Mouse (Mus musculus) bone marrow macrophage, adult 2 months (primary cell): Measurements from ENCODE around the gene Plxnd1. TPM values are rescaled to one million over a fixed set of nuclear protein-coding genes. Genes with fewer than 3 reads are reported as not detected.
A peak's percentile ranks its signal among the peaks of the same experiment; 100 is the strongest.

Experiments used
- H3K27ac ChIP-seq: 2 replicates; pipeline ENCODE4 v1.5.1; 2012; ENCODE audit warnings: low read depth, low read length; ENCODE audit not compliant: insufficient read depth
- H3K4me1 ChIP-seq: 2 replicates; pipeline ENCODE4 v1.6.1; 2012; ENCODE audit warnings: low read length; ENCODE audit not compliant: control insufficient read depth, insufficient read depth
- H3K4me3 ChIP-seq: 2 replicates; pipeline ENCODE4 v1.5.1; 2012; ENCODE audit warnings: mild to moderate bottlenecking, low read length, moderate library complexity; ENCODE audit not compliant: insufficient read depth
- CTCF ChIP-seq: IDR thresholded peaks from 2 replicates; pipeline ENCODE4 v1.5.1; 2012; ENCODE audit warnings: low read depth, mild to moderate bottlenecking, low read length, moderate library complexity
- POLR2A ChIP-seq: IDR thresholded peaks from 2 replicates; pipeline ENCODE4 v1.6.1; 2012; ENCODE audit warnings: mild to moderate bottlenecking, low read depth, low read length, borderline replicate concordance
- polyA plus RNA-seq: library from polyadenylated mRNA; stranded (reverse); fragments of >200 nt; gene quantifications from 2 replicates; pipeline ENCODE4 v1.2.4, GENCODE M21; 2012; ENCODE audit not compliant: missing spikeins, insufficient read depth, insufficient read length

The Plxnd1 gene
- polyA plus RNA-seq = 205 and 222 TPM in 2 replicates

DNA sequence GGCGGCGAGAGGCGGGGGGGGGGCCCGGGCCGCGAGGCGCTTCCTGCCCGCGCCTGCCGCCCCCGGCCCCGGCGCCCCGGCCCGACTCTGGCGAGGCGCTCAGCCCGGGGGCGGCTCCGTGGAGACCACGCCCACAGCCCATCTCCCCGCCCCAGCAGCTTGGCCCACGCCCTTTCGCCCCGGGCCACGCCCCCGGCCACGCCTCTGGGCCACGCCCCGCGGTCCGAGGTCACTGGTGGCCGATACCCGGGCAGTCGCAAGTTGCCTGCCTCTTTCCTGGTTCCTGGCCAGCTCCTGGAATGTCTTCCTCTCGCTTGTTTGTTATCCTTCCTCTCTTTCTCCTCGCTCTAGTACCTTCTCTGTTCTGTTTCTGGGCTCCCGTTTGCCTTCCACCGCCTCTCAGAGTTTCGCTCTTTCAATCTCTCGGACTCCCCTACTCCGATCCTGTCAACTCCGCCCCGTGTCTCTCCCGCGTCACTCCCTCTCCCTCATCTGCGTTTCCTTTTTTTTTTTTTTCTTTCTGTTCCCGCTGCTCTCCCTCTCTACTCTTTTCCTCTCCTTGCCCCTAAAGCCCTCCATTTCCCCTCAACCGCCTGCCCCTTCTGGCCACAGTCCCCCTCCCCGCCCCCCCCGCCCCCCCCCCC, at the start of gene Plxnd1:
Gene Plxnd1 (minus strand): TSS at position 129 of the 644 bp plus-strand sequence.
- peak within 1 kb of the TSS; percentile 94 for H3K4me3 ChIP-seq
- H3K27ac ChIP-seq = peak within 1 kb of the TSS; percentile 96
- 0 out of 2 replicates have a peak, but pooled peaks have one; percentile 6 for TF ChIP-seq POLR2A
- TF ChIP-seq CTCF = no peak
- H3K4me1 ChIP-seq = peaks cover 35% of the 10 kb centered on the region

DNA sequence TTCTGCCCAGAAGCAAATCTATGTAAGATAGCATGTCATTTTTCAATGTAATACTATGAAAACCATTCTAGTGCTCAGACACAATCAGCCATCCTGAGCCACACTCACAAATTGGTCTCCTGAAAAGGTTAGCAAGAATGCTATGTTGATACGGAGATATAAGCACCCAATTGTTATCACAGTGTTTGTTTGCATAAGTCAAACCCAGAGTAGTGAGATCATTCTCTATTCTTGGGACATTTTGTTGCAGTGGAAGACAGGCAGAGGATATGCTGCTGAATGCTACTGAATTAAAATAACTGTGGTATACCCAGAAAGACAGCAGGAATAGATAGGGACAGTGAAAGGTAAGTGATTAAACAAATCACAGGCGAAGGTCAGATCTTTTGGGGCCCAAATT, 49.2 kb upstream of the Plxnd1 start:
- no peak overlapping the region for H3K4me3 ChIP-seq
- TF ChIP-seq CTCF (no peak), POLR2A (no peak)
- H3K27ac ChIP-seq = no peak overlapping the region
- peaks cover 21% of the 10 kb centered on the region for H3K4me1 ChIP-seq

DNA sequence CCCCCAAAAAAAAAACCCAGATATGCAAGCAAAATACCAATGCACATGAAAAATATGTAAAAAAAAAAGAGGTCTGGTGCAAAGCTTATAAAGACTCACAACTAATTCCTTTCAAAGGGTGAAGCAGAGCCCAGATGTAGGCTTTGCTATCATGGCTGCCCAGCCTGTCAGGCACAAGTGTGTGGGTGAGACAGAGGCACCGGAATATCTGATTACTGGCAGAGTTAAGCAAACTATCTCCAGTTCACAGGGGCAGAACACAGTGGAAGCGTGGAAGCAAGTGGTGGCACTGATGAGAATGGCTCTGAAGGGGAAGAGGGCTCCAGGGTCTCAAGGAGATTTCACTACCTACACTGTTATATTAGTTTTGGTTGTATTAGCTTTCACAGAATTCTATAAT, 43.4 kb upstream of the Plxnd1 start:
- H3K27ac ChIP-seq = peak overlapping the region; percentile 78; the same call in 1 of the 2 replicates
- H3K4me1 ChIP-seq = peaks cover 21% of the 10 kb centered on the region
- TF ChIP-seq POLR2A = no peak
- no peak for TF ChIP-seq CTCF
- no peak overlapping the region for H3K4me3 ChIP-seq

DNA sequence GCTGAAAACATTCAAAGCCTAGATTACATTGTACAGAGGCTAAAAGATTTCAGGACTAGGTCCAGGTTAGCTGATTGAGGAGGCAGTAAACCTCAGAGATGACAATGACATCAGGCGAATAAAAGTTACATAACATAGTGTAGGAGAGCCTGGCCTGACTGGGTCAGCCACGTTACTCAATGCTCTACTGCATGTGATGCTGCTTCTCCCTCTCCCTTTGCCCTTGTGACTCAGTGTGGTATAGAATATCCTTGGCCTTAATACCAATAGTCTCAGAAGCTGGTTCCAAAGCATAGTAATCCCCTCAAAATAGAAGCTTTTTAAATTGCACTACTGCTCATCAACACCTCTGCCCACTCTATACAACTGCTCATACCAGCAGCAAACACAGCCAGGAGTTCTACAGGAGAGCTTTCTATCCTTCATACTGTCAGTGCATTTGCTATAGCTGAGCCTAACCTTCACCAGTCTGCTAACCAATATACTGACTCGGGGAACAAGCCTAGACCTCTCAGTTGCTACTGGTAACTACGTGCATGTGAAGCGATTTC, 42.6 kb upstream of the Plxnd1 start:
- no peak for TF ChIP-seq POLR2A
- TF ChIP-seq CTCF = no peak
- peaks cover 21% of the 10 kb centered on the region for H3K4me1 ChIP-seq
- H3K27ac ChIP-seq = peak overlapping the region; percentile 78
- H3K4me3 ChIP-seq = no peak overlapping the region

DNA sequence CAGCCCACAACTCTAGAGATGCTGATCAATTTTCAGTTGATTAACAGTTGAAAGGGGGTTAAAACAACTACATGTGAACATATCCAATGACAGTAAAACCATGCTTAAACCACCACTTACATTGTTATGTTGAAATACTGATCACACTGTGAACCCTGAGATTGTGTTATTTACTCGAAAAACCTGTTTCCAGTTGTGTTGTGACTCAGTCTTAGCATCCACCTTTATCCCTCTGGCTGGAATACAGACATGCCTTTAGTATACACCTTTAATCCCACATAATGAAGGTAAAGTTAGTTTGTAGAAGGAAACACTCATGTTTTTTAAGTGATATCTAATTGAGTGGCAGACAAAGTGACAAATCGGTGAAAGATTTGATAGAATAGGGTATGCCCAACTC, 41.8 kb upstream of the Plxnd1 start:
- no peak for TF ChIP-seq POLR2A
- no peak for TF ChIP-seq CTCF
- H3K4me3 ChIP-seq = no peak overlapping the region
- 0 out of 2 replicates have a peak overlapping the region, but pooled peaks have one; percentile 38 for H3K27ac ChIP-seq
- peaks cover 21% of the 10 kb centered on the region for H3K4me1 ChIP-seq

DNA sequence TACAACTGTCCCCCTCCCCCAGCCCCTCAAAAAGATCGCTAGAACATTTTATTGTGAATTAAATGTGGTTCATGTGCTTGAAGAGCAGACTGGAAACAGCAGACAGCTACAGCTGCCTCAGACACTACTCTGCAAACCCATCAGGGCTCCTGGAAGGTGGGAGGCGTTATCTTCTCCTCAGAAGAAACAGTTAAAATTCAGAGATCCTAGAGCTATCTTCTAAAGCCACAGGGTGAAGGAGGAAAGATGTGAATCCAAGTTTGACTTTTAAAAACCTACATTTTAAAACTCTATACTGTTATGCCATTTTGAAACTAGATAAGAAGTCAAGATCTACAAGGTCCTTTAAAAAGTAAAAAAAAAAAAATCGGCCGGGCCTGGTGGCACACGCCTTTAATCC, 36.2 kb upstream of the Plxnd1 start:
- TF ChIP-seq CTCF (no peak), POLR2A (no peak)
- H3K4me3 ChIP-seq = no peak overlapping the region
- no peak overlapping the region for H3K27ac ChIP-seq
- peaks cover 3% of the 10 kb centered on the region; the same call in 1 of the 2 replicates for H3K4me1 ChIP-seq

DNA sequence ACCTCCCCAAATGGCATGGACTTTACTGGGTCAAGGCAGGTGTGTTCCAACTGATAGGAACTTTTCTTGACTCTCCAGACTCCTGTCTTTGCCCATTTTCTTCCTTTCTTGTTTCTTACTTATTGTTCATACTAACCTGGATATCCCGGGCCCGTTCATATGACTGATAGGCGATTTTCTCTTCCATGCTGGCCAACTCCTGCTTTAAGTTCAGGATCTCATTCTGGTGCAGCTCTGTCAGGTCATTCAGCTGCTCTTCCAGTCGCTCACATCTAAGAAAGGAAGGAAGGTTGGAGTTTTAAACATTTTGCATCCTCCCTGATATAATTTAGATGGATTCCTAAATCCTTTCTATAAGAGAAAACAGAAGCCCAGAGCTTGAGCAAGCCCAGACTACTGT, 29.9 kb upstream of the Plxnd1 start:
- H3K27ac ChIP-seq = no peak overlapping the region
- no peak overlapping the region for H3K4me3 ChIP-seq
- H3K4me1 ChIP-seq = no peaks in the 10 kb centered on the region
- TF ChIP-seq CTCF (no peak), POLR2A (no peak)

DNA sequence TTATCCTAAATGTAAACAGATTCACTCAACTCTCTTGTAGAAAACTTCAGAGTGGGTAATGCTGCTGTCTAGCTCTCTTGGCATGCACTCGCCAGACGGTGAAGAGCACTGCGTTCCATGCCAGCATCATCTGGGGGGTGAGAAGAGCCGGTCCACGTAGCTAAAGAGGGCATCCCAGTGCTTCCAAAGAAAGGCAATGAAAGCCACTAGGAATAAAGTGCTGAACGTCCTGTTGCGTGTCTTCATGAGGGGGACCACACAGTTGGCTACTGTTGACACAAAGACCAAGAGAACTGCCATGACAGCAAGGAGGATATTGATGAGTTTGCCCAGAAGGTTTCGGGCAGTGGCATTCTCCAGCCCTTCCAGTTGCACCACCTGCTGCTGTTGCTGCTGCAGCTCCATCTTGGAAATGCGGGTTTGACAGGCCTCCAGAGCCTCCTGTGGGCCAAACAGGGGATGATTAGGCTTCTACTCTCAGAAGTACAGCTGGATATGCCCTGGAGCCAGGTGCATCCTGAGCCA, 27.2 kb upstream of the Plxnd1 start:
- no peak overlapping the region for H3K4me3 ChIP-seq

DNA sequence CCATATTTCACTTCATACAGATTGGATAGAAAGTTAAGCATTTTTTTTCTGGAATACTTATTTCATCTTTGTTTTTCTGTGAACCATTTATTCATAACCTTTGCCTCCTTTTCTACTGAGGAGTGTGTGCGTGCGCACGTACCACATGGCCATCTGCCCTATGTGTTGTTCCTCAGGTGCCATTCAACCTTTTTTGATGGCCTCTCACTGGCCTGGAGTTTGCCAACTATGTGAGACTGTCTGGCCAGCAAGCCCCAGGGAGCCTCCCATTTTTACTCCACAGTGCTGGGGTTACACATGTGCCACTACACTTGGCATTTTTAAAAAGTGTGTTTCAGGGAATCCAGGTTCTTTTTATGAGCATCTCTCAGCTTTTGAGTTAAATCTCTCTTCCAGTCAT, 21.1 kb upstream of the Plxnd1 start:
- H3K4me3 ChIP-seq = no peak overlapping the region
- peak overlapping the region; percentile 28; the same call in 1 of the 2 replicates for H3K27ac ChIP-seq
- TF ChIP-seq CTCF = no peak
- TF ChIP-seq POLR2A = no peak

More for the DNA sequence above, 27.2 kb upstream of the Plxnd1 start:
- Histone ChIP-seq H3K4me1 (peaks cover 3% of the 10 kb centered on the region; the same call in 1 of the 2 replicates), H3K27ac (no peak overlapping the region)
- TF ChIP-seq POLR2A = peak; percentile 10; the same call in 1 of the 2 replicates
- TF ChIP-seq CTCF = peak; percentile 20; the same call in 1 of the 2 replicates

DNA sequence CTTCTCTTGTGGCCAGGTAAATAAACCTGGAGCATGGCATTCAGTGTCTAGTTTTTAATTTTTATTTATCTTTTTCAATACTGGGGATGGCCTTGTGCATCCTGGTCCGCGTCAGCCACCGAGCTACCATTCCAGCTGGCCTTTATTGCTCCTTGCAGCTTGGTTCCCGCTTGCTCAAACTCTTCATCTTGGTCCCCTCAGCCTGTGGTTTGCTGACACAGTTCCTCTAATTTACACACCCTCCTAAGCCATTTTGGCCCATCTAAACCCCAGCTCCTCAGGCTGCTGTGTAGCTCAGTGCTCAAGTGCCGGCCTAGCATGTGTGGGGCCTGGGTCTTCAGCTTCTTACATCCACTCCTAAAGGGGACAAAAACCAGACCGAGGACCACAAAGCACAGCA, 19.3 kb upstream of the Plxnd1 start:
- TF ChIP-seq POLR2A (no peak), CTCF (no peak)
- Histone ChIP-seq H3K4me1 (peaks cover 53% of the 10 kb centered on the region), H3K27ac (peak overlapping the region; percentile 93), H3K4me3 (no peak overlapping the region)

More for the DNA sequence above, 21.1 kb upstream of the Plxnd1 start:
- H3K4me1 ChIP-seq = peaks cover 49% of the 10 kb centered on the region
